In the genomic region with DNA sequence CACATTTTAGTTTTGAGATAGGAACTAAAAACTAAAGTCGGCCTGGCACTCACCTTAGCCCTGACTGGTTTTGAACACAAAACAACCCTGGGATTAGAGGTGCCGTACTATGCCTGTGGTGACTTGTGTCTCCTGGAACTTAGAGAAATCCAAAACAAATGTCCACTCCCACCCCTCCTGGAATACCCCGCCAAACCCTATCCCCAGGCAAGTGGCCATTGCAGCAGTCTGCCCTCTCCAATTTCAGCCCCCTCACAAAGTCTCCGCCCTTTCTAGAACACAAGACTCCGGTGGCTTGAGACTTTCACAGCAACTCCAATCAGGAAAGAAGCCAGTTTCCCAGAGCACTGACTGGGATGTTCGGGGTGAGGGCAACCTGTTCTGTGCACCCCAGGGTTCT, we compare ENCODE assay signal across 8 mouse cellular contexts. TPM values are rescaled to one million over a fixed set of nuclear protein-coding genes. Genes with fewer than 3 reads are reported as not detected.
DNase-seq lines count a peak whose midpoint lies in the region; ATAC-seq and TF ChIP-seq lines count a peak whose summit lies in the region.

A gene (plus strand): TSS at position 275 of the 400 bp plus-strand sequence.

- WGBS in liver, adult 2 months, result 35% methylated on average over 6 of the region's 6 CpGs
- 32% methylated on average over 6 of the region's 6 CpGs for WGBS in intestine, postnatal 0 days
- 31% methylated on average over 6 of the region's 6 CpGs for WGBS in midbrain, embryonic 11.5 days

- no peaks in the 10 kb centered on the region for H3K9me3 ChIP-seq in intestine, postnatal 0 days (ENCODE audit: control insufficient read depth)
- H3K9me3 ChIP-seq in midbrain, embryonic 11.5 days (ENCODE audit: control insufficient read depth, low read length), result no peaks in the 10 kb centered on the region

- H3K27me3 ChIP-seq in liver, adult 2 months (ENCODE audit: control insufficient read depth, insufficient read depth, low read length), result no peaks in the 10 kb centered on the region
- no peaks in the 10 kb centered on the region for H3K27me3 ChIP-seq in intestine, postnatal 0 days (replicated peaks; ENCODE audit: control insufficient read depth, insufficient read depth, low read length)
- no peaks in the 10 kb centered on the region for H3K27me3 ChIP-seq in midbrain, embryonic 11.5 days (ENCODE audit: control insufficient read depth, insufficient read depth, low read length)

- ATAC-seq in intestine, postnatal 0 days, result peak; percentile 24
- peak; percentile 66 for ATAC-seq in midbrain, embryonic 11.5 days (ENCODE audit: low FRiP score)

- H3K9ac ChIP-seq in liver, adult 2 months (ENCODE audit: low read depth, low read length), result peak within 1 kb of the TSS; percentile 95
- H3K9ac ChIP-seq in intestine, postnatal 0 days (ENCODE audit: low read depth, low read length), result peak within 1 kb of the TSS; percentile 78
- H3K9ac ChIP-seq in midbrain, embryonic 11.5 days (ENCODE audit: low read length), result peak within 1 kb of the TSS; percentile 95

- peak within 1 kb of the TSS; percentile 90 for H3K4me3 ChIP-seq in liver, adult 2 months (ENCODE audit: insufficient read depth, low read depth, low read length)
- peak within 1 kb of the TSS; percentile 76 for H3K4me3 ChIP-seq in bone marrow macrophage, adult 2 months (ENCODE audit: insufficient read depth, low read length)
- peak within 1 kb of the TSS; percentile 66 for H3K4me3 ChIP-seq in intestine, postnatal 0 days (ENCODE audit: low read depth, low read length)
- H3K4me3 ChIP-seq in midbrain, embryonic 11.5 days (ENCODE audit: low read depth, low read length), result peak within 1 kb of the TSS; percentile 77

- peak within 1 kb of the TSS; percentile 53 for H3K27ac ChIP-seq in liver, adult 2 months (replicated peaks; ENCODE audit: insufficient read depth, low read depth, low read length)
- H3K27ac ChIP-seq in bone marrow macrophage, adult 2 months (ENCODE audit: insufficient read depth, low read depth, low read length), result no peak within 1 kb of the TSS
- peak within 1 kb of the TSS; percentile 6; the same call in 1 of the 2 replicates for H3K27ac ChIP-seq in intestine, postnatal 0 days (ENCODE audit: low read depth, low read length)
- no peak within 1 kb of the TSS for H3K27ac ChIP-seq in midbrain, embryonic 11.5 days (ENCODE audit: low read depth, low read length)

- H3K36me3 ChIP-seq in liver, adult 2 months (ENCODE audit: control insufficient read depth, insufficient read depth, low read length), result no peaks in the 10 kb centered on the region
- H3K36me3 ChIP-seq in intestine, postnatal 0 days (ENCODE audit: control insufficient read depth, insufficient read depth), result peaks cover 19% of the 10 kb centered on the region; the same call in 1 of the 2 replicates
- no peaks in the 10 kb centered on the region for H3K36me3 ChIP-seq in midbrain, embryonic 11.5 days (ENCODE audit: control insufficient read depth, insufficient read depth, low read length)

- peaks cover 15% of the 10 kb centered on the region for H3K79me2 ChIP-seq in liver, adult 2 months (ENCODE audit: control insufficient read depth, insufficient read depth, low read length)

- no peak for TF ChIP-seq POLR2A in liver, adult 2 months (IDR thresholded peaks at IDR 0.05; ENCODE audit: extremely low read depth, insufficient read depth, low read length)
- TF ChIP-seq POLR2A in bone marrow macrophage, adult 2 months (IDR thresholded peaks at IDR 0.05; ENCODE audit: borderline replicate concordance, low read depth, low read length), result no peak

- peak; percentile 7 for DNase-seq in liver, adult 2 months (ENCODE audit: extremely low read depth, low read depth, low spot score)
- no peak for DNase-seq in liver
- DNase-seq in gastrocnemius, postnatal 36 days, result no peak
- DNase-seq in midbrain, embryonic 11.5 days (ENCODE audit: low spot score, missing footprints), result no peak
- DNase-seq in cerebellum, adult 9-11 months, result no peak
- DNase-seq in embryo, embryonic 11 days, result no peak

- no peak for TF ChIP-seq CTCF in liver, adult 2 months (IDR thresholded peaks at IDR 0.05; ENCODE audit: low read depth, low read length)
- no peak for TF ChIP-seq CTCF in bone marrow macrophage, adult 2 months (IDR thresholded peaks at IDR 0.05; ENCODE audit: low read depth, low read length)
- TF ChIP-seq CTCF in intestine, postnatal 0 days (IDR thresholded peaks at IDR 0.05; ENCODE audit: low read depth), result no peak

- peak within 1 kb of the TSS; percentile 72 for H3K4me2 ChIP-seq in intestine, postnatal 0 days (replicated peaks; ENCODE audit: low read depth)
- peak within 1 kb of the TSS; percentile 81 for H3K4me2 ChIP-seq in midbrain, embryonic 11.5 days

- H3K4me1 ChIP-seq in liver, adult 2 months (ENCODE audit: control insufficient read depth, insufficient read depth, low read length), result peaks cover 8% of the 10 kb centered on the region
- peaks cover 6% of the 10 kb centered on the region for H3K4me1 ChIP-seq in bone marrow macrophage, adult 2 months (ENCODE audit: control insufficient read depth, insufficient read depth, low read length)
- H3K4me1 ChIP-seq in intestine, postnatal 0 days (replicated peaks; ENCODE audit: control insufficient read depth, insufficient read depth, low read length), result peaks cover 4% of the 10 kb centered on the region; the same call in 1 of the 2 replicates
- peaks cover 7% of the 10 kb centered on the region for H3K4me1 ChIP-seq in midbrain, embryonic 11.5 days (ENCODE audit: control insufficient read depth, insufficient read depth, low read length)

- intact Hi-C loops in gastrocnemius, postnatal 36 days (cut with DNase I), result no loop called here

RNA-seq across cellular contexts. Expression of the gene that starts here (rescaled TPM):
- 26.4 and 47.1 TPM in 2 replicates for total RNA-seq in liver, adult 2 months (2014; rRNA removed)
- polyA plus RNA-seq in liver, adult 2 months (2012; rRNA removed), result 144 and 246 TPM in 2 replicates
- 24.8 and 35.7 TPM in 2 replicates for polyA plus RNA-seq in bone marrow macrophage, adult 2 months (2012; ENCODE audit: insufficient read depth, insufficient read length, missing spikeins)
- 100 to 1,000 TPM; 223 to 243 TPM for total RNA-seq in gastrocnemius, postnatal 36 days (2021)
- polyA plus RNA-seq in intestine, postnatal 0 days (2015; fragmentation: Nextera tagmentation; extraction: Ambion mirVana), result 167 and 184 TPM in 2 replicates
- polyA plus RNA-seq in midbrain, embryonic 11.5 days (2014; fragmentation: Nextera tagmentation; extraction: Ambion mirVana), result 134 and 144 TPM in 2 replicates

Comparison
In these comparisons a context has a peak if more than half of its experiments do, and no peak if none do; other contexts are left out.
1. H3K27ac ChIP-seq: peak in liver, adult 2 months (single experiment) and intestine, postnatal 0 days (single experiment); none in bone marrow macrophage, adult 2 months (single experiment) and midbrain, embryonic 11.5 days (single experiment).
2. Peak in every context shown above with its lines, with median percentiles within 50 percentile points of each other: H3K4me3 ChIP-seq and H3K9ac ChIP-seq.